Mouse (Mus musculus): Measurements from ENCODE around the gene DXBay18. TPM values are rescaled to one million over a fixed set of nuclear protein-coding genes. Genes with fewer than 3 reads are reported as not detected.
"Not testable (repeated sequence)": the region's sequence is repeated elsewhere in the genome, so short reads cannot be mapped to it uniquely, and the experiment has no call there.

Gene DXBay18
- 0.22 and 0.70 TPM in 2 replicates for polyA plus RNA-seq (2015; fragmentation: Nextera tagmentation; extraction: Ambion mirVana)

DNA sequence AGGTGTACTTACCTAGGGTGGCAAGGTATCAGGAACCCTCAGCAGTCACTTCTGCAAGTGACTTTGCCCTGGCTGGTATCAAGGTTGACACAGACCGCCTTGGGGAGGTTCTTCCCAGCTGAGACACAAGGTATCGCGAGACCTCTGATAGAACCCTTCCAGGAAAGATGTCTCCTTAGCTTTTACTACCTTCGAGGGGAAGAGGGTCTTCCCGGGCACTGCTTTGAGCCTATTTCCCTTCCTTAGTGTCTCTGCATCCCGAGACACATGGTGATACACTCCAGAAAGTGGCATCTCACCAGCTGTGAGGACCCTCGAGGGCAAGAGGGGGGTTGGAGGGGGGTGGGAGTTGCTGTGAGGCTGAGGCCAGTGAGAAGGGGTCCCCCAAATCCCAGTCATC lies at the start of gene DXBay18:
Gene DXBay18 (minus strand): TSS at position 101 of the 400 bp plus-strand sequence.
- not testable (repeated sequence) for H3K4me3 ChIP-seq; H3K4me1 ChIP-seq; H3K4me2 ChIP-seq (replicated peaks); H3K27me3 ChIP-seq; H3K9ac ChIP-seq (replicated peaks); H3K27ac ChIP-seq (replicated peaks); H3K9me3 ChIP-seq; H3K36me3 ChIP-seq; ATAC-seq (replicated peaks)
- WGBS: no CpG with 5 or more reads among the region's 7 CpGs

DNA sequence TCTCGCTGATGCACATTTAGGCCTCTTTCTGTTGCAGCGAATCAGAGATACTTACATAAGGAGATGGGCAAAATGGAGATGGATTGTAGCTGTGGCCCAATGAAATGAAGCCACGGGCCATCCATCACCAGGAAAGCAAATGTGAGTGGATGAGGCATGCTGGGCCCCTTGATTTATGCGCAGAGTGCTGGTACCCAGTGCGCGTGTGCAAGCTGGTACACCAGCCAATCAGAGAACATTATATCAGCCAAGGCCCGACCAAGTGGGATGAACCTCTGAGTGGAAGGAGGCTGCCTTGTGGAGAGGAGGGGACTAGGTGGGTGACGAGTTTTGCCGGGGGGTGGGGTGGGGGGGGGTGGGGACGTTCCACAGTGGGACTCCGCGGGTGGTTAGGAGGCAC lies 42.7 kb upstream of the DXBay18 start, which contains the start of gene Xlr3b:
Gene Xlr3b (plus strand): TSS at position 274 of the 400 bp plus-strand sequence.
- not testable (repeated sequence) for H3K27me3 ChIP-seq; H3K9ac ChIP-seq (replicated peaks); H3K4me2 ChIP-seq (replicated peaks); H3K36me3 ChIP-seq; H3K4me3 ChIP-seq; H3K27ac ChIP-seq (replicated peaks); H3K9me3 ChIP-seq; H3K4me1 ChIP-seq
- 81% methylated on average over 12 of the region's 12 CpGs for WGBS
- ATAC-seq (replicated peaks): peak; percentile 57

DNA sequence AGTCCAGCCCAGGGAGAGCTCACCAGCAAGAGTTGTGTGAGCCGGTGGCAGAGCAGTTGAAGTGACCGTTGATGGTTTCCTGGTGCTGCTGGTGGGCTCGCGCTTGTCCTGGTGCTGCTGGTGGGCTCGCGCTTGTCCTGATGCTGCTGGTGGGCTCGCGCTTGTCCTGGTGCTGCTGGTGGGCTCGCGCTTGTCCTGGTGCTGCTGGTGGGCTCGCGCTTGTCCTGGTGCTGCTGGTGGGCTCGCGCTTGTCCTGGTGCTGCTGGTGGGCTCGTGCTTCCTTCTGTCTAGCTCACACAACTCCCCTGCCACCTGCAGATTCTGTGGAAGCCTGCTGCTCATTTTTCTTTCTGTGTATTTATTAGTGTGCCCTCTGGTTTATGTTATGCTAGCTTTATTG lies 27.6 kb upstream of the DXBay18 start, which contains the start of gene Spin2d:
Gene Spin2d (minus strand): TSS at position 101 of the 400 bp plus-strand sequence.
- not testable (repeated sequence) for H3K4me2 ChIP-seq (replicated peaks); ATAC-seq (replicated peaks); H3K4me3 ChIP-seq; H3K36me3 ChIP-seq; H3K9ac ChIP-seq (replicated peaks); H3K27ac ChIP-seq (replicated peaks); H3K9me3 ChIP-seq; H3K4me1 ChIP-seq; H3K27me3 ChIP-seq
- 83% methylated on average over 7 of the region's 15 CpGs for WGBS

DNA sequence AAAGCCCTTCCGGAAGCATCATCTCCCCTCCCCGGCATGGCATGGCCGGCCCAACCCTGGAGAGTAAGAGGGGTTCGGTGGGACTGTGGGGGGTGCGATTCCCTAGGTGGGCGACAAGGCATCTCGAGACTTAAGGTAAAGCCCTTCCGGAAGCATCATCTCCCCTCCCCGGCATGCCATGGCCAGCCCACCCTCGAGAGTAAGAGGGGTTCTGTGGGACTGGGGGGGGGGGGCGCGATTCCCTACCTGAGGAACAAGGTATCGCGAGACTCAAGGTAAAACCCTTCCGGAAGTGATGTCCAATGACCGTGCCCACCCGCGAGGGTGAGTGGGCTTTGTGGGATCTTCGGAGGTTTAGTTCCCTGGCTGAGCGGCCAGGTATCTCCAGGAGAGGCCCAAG lies 754 bp downstream of the DXBay18 start, which contains the start of gene Xlr5b:
Gene Xlr5b (plus strand): TSS at position 301 of the 400 bp plus-strand sequence.
- H3K27me3 ChIP-seq; H3K4me1 ChIP-seq; H3K36me3 ChIP-seq; H3K27ac ChIP-seq (replicated peaks); ATAC-seq (replicated peaks); H3K4me2 ChIP-seq (replicated peaks); H3K9me3 ChIP-seq; H3K9ac ChIP-seq (replicated peaks); H3K4me3 ChIP-seq: not testable (repeated sequence)
- no CpG with 5 or more reads among the region's 20 CpGs for WGBS

DNA sequence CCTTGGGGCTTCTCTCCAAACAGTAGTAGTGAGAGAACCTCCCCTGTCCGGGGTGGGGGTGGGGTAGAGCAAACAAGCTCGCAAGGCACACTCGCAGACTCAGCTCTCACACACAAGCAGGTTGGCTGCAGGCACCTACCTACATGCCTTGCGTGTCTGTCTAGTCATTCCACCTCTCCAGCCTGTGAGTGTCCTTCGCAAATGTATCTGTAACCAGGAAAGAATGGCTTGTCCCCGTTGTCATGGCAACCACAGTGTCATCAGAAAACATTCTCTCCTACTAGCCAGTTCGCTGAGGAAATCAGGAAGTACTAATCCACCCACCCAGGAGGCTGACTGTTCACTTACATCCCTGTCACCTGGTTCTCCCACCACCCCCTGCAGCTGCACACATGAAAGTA lies 6.0 kb downstream of the DXBay18 start:
- not testable (repeated sequence) for H3K4me2 ChIP-seq (replicated peaks); H3K36me3 ChIP-seq; H3K4me1 ChIP-seq; H3K9me3 ChIP-seq; H3K27me3 ChIP-seq; H3K27ac ChIP-seq (replicated peaks); H3K9ac ChIP-seq (replicated peaks); H3K4me3 ChIP-seq
- ATAC-seq (replicated peaks): peak; percentile 76
- WGBS: no CpG with 5 or more reads among the region's 7 CpGs

DNA sequence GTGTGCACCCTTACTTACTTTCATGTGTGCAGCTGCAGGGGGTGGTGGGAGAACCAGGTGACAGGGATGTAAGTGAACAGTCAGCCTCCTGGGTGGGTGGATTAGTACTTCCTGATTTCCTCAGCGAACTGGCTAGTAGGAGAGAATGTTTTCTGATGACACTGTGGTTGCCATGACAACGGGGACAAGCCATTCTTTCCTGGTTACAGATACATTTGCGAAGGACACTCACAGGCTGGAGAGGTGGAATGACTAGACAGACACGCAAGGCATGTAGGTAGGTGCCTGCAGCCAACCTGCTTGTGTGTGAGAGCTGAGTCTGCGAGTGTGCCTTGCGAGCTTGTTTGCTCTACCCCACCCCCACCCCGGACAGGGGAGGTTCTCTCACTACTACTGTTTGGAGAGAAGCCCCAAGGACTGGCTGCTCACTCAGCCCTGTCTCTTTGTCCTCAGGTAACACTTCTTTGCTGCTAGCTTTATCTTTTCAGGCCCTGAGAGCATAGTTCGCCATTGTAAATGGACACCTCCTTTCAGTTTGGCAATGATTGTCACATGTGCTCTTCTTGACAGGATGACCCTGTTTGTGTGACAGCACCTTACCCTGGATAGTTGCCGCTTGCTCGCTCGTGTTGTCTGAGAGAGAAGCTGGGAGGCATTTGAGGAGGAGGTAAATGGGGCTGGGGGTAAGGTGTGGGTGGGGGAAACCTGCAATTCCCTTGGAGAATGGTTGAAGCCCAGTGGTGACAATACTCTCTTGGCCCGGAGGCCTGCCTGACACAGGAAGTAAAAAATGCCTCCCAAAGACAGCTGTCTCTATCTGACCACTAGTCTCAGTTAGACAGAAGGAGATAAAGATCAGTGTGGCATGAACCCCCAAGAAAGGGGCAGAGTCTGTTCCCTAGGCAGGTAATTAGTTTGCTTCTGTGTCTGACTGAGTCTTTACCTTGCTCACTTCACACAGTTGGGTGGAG lies 26.1 kb downstream of the DXBay18 start:
- WGBS: no CpG with 5 or more reads among the region's 12 CpGs
- peak; percentile 48; the same call in 1 of the 2 replicates for ATAC-seq (replicated peaks)

DNA sequence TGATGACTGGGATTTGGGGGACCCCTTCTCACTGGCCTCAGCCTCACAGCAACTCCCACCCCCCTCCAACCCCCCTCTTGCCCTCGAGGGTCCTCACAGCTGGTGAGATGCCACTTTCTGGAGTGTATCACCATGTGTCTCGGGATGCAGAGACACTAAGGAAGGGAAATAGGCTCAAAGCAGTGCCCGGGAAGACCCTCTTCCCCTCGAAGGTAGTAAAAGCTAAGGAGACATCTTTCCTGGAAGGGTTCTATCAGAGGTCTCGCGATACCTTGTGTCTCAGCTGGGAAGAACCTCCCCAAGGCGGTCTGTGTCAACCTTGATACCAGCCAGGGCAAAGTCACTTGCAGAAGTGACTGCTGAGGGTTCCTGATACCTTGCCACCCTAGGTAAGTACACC lies 32.5 kb downstream of the DXBay18 start, which contains the start of gene Gm14685:
Gene Gm14685 (plus strand): TSS at position 301 of the 400 bp plus-strand sequence.
- H3K9me3 ChIP-seq; H3K4me3 ChIP-seq; H3K27ac ChIP-seq (replicated peaks); H3K9ac ChIP-seq (replicated peaks); ATAC-seq (replicated peaks); H3K4me1 ChIP-seq; H3K36me3 ChIP-seq; H3K4me2 ChIP-seq (replicated peaks); H3K27me3 ChIP-seq: not testable (repeated sequence)
- no CpG with 5 or more reads among the region's 7 CpGs for whole genome bisulfite sequencing

More for the DNA sequence above, 26.1 kb downstream of the DXBay18 start:
- H3K9ac ChIP-seq (replicated peaks); H3K27ac ChIP-seq (replicated peaks); H3K9me3 ChIP-seq; H3K36me3 ChIP-seq; H3K27me3 ChIP-seq; H3K4me2 ChIP-seq (replicated peaks); H3K4me3 ChIP-seq; H3K4me1 ChIP-seq: not testable (repeated sequence)

DNA sequence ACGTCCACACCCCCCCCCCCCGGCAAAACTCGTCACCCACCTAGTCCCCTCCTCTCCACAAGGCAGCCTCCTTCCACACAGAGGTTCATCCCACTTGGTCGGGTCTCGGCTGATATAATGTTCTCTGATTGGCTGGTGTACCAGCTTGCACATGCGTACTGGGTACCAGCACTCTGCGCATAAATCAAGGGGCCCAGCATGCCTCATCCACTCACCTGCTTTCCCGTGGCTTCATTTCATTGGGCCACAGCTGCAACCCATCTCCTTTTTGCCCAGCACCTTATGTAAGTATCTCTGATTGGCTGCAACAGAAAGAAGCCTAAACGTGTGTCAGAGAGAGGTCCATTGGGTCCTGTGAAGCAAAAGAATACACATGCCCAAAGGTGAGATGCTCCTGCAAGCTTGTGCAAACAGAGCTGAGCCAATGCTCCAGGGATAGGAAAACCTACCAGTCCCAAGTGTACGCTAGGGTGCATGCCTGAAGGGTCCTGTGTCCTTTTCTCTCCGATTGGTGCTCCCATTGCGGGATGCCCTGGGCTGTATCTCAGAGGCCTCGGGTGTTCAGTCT lies 52.2 kb downstream of the DXBay18 start, which contains the start of gene Xlr3a:
Gene Xlr3a (minus strand): TSS at position 155 of the 568 bp plus-strand sequence.
- not testable (repeated sequence) for H3K9ac ChIP-seq (replicated peaks); H3K4me3 ChIP-seq; ATAC-seq (replicated peaks); H3K4me2 ChIP-seq (replicated peaks); H3K4me1 ChIP-seq; H3K27me3 ChIP-seq; H3K36me3 ChIP-seq; H3K9me3 ChIP-seq; H3K27ac ChIP-seq (replicated peaks)
- WGBS: 77% methylated on average over 12 of the region's 13 CpGs

Other genes starting within 250 kb of the DXBay18 start
- gene Cetn2, start 231.0 kb downstream of the DXBay18 start, polyA plus RNA-seq (2015; fragmentation: Nextera tagmentation; extraction: Ambion mirVana): 76.5 and 76.8 TPM in 2 replicates
- 36.9 and 38.0 TPM in 2 replicates for gene Nsdhl, start 230.9 kb downstream of the DXBay18 start, polyA plus RNA-seq (2015; fragmentation: Nextera tagmentation; extraction: Ambion mirVana)
- 0.68 and 1.2 TPM in 2 replicates for gene Zfp185, start 162.1 kb downstream of the DXBay18 start, polyA plus RNA-seq (2015; fragmentation: Nextera tagmentation; extraction: Ambion mirVana)
- gene Pnma5, start 112.3 kb downstream of the DXBay18 start, polyA plus RNA-seq (2015; fragmentation: Nextera tagmentation; extraction: Ambion mirVana): not detected in 2 replicates
- gene Pnma3, start 84.7 kb downstream of the DXBay18 start, polyA plus RNA-seq (2015; fragmentation: Nextera tagmentation; extraction: Ambion mirVana): 2.1 and 2.4 TPM in 2 replicates
- gene Xlr4a, start 67.0 kb downstream of the DXBay18 start, polyA plus RNA-seq (2015; fragmentation: Nextera tagmentation; extraction: Ambion mirVana): 0.23 and 1.1 TPM in 2 replicates
- gene Xlr3a, start 52.4 kb downstream of the DXBay18 start, polyA plus RNA-seq (2015; fragmentation: Nextera tagmentation; extraction: Ambion mirVana): 2.2 and 2.7 TPM in 2 replicates
- 0.59 and 0.92 TPM in 2 replicates for gene Gm14685, start 32.4 kb downstream of the DXBay18 start, polyA plus RNA-seq (2015; fragmentation: Nextera tagmentation; extraction: Ambion mirVana)
- not detected in 2 replicates for gene Xlr5b, start 654 bp downstream of the DXBay18 start, polyA plus RNA-seq (2015; fragmentation: Nextera tagmentation; extraction: Ambion mirVana)
- gene Spin2d, start 27.5 kb upstream of the DXBay18 start, polyA plus RNA-seq (2015; fragmentation: Nextera tagmentation; extraction: Ambion mirVana): not detected in 2 replicates
- gene Xlr3b, start 42.8 kb upstream of the DXBay18 start, polyA plus RNA-seq (2015; fragmentation: Nextera tagmentation; extraction: Ambion mirVana): 12.6 and 16.1 TPM in 2 replicates
- 0.34 and 0.50 TPM in 2 replicates for gene Xlr4b, start 64.9 kb upstream of the DXBay18 start, polyA plus RNA-seq (2015; fragmentation: Nextera tagmentation; extraction: Ambion mirVana)
- 25.6 and 28.0 TPM in 2 replicates for gene F8a, start 78.8 kb upstream of the DXBay18 start, polyA plus RNA-seq (2015; fragmentation: Nextera tagmentation; extraction: Ambion mirVana)
- gene Xlr4c, start 93.7 kb upstream of the DXBay18 start, polyA plus RNA-seq (2015; fragmentation: Nextera tagmentation; extraction: Ambion mirVana): 0.14 TPM in 1 of 2 replicates, not detected in the other
- not detected in 2 replicates for gene Xlr3c, start 115.9 kb upstream of the DXBay18 start, polyA plus RNA-seq (2015; fragmentation: Nextera tagmentation; extraction: Ambion mirVana)
- not detected in 2 replicates for gene Xlr5a, start 143.5 kb upstream of the DXBay18 start, polyA plus RNA-seq (2015; fragmentation: Nextera tagmentation; extraction: Ambion mirVana)
- gene Xlr5c, start 143.5 kb upstream of the DXBay18 start, polyA plus RNA-seq (2015; fragmentation: Nextera tagmentation; extraction: Ambion mirVana): not detected in 2 replicates
- not detected in 2 replicates for gene Gm45015, start 187.4 kb upstream of the DXBay18 start, polyA plus RNA-seq (2015; fragmentation: Nextera tagmentation; extraction: Ambion mirVana)
- 11.6 and 12.0 TPM in 2 replicates for gene Zfp275, start 193.2 kb upstream of the DXBay18 start, polyA plus RNA-seq (2015; fragmentation: Nextera tagmentation; extraction: Ambion mirVana)
- not detected in 2 replicates for gene Gm18336, start 249.3 kb upstream of the DXBay18 start, polyA plus RNA-seq (2015; fragmentation: Nextera tagmentation; extraction: Ambion mirVana)

All from forebrain, embryonic 15.5 days (tissue).